Mouse (Mus musculus): Measurements from ENCODE around the gene Batf3.

Gene Batf3

DNA sequence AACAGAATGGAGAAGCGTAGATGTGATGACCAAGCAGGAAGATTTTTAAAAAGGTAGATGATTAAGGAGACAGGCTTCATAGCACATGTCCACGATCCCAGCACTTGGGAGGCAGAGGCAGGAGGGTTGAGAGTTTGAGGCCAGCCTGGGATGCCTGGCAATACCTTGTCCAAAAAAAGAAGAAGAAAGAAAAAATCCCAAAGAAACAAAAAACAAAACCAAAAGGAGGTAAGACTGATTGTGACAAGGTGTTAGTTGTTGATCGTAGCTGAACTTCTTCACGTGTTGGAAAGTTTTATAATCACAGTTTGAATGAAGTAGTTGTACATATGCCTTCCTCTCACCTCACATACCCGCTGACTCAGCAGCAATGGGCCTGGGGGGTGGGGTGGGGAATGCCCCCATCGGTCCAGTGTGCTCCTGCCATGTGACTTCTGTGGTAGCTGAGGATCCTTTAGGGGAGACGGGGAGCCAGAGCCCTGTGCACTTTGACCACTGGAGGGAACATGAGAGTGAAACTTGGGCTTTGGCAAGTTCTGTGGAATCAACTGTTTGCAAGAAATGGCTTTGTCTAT, 11.3 kb upstream of the Batf3 start:
- DNase-seq (ENCODE audit: low read depth, low spot score), result no peak

DNA sequence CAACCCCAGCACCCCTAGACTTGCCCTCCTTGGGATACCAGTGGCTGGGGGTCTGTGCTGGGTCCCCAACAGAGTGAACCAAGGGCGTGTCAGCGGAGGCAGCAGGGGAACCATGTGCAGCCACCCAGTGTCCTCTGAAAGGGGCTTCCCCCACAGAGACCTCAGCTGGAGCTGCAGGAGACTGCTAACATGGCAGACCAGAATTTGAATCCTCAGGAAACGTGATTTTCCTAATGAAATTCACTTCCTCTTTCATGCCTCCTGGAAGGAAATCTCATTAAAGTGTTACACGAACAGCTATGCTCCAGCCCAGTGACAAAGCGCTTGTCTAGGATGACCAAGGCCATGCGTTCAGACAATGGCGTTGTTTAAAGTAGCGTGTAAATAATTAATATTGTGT, 10.7 kb upstream of the Batf3 start:
- no peak for DNase-seq (ENCODE audit: low read depth, low spot score)

DNA sequence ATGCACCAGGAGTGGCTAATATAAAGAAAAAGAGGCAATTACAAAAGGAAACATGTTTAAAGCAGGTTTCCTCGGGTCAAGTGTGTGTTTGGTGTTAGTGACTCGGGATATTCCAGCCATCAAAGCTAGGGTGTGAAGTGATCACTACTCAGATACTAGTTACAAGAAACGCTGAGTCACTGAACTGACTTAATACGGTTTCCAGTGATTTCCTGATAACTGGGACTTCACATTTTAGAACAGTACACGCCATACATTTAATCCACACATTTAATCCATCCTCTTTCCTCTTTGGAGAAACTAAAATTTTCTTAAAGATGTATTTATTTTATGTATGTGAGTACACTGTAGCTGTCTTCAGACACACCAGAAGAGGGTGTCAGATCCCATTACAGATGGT, 9.7 kb upstream of the Batf3 start:
- no peak for DNase-seq (ENCODE audit: low read depth, low spot score)

DNA sequence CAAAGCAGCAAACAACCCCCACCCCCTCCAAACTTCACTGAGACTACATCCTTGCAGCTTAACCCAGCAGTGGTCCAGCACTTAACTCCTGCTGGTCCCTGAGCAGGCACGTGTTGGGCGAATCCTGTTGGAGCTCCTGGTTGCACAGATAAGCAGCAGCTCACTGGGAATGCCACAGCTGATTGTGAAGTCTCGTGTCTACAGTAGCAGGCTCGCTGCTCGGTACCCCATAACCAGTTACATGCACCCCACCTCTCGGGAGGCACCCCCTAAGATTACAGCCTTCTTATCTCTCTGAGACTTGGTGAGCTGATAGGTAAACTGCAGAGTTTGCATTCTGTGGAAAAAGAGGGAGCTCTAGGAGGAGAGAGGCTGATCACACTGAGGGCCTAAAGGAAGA, 8.3 kb upstream of the Batf3 start:
- no peak for DNase-seq (ENCODE audit: low read depth, low spot score)

DNA sequence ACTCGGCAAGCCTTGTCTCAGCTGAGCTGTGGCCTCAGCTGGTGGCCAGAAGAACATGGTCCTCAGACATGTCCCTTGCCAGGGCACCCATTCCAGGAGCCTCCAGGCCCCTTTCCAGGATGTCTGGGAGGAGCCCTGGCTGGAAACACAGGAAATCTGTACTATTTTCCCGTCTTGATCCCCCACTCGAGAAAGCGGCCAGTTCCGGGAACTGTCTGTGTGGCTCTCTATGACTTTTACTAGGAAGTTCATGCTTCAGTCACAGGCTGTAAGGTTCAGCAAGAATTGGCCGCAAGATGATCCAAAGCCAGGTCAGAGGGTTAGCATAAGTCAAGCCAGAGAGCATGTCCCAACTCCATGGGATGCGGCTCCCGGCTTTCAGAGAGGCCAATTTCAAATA, 5.6 kb upstream of the Batf3 start:
- no peak for DNase-seq (ENCODE audit: low read depth, low spot score)

DNA sequence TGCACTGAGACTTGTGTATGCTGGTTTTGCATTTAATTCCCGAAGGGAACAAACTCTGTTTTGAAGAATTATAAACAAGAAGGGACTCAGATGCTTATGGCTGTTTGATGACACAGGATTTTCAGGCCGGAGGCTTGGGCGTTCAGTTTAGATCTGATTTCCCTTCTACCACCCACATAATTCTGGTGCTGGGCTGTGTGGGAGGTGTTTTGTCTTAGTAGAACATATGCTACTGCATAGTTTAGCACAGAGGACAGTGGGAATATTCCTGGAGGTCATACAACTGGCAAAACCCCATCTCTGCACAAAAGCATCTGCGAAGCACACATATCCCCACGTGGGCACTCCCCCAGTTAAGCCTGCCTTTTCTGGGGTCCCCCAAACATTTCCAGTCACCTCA, 4.1 kb upstream of the Batf3 start:
- DNase-seq (ENCODE audit: low read depth, low spot score), result no peak

DNA sequence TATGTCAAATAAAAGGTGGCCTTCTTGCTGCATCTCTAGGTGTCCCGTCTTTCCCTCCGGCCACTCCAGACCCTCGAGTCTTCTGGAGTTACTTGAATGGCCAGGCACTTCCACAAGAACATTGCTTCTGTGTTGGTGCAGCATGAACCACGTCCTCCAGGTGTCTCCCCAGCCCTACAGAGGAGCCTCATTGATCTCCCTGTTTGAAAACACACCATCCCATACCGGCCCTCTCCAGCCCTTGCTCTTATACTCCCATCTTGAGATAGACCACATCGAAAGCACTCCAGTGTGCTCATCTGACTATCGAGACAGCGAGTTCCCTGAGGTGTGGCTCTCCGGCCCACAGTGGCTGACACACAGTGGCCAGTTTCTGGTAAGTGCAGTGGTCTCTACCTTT, 2.6 kb upstream of the Batf3 start:
- no peak for DNase-seq (ENCODE audit: low read depth, low spot score)

DNA sequence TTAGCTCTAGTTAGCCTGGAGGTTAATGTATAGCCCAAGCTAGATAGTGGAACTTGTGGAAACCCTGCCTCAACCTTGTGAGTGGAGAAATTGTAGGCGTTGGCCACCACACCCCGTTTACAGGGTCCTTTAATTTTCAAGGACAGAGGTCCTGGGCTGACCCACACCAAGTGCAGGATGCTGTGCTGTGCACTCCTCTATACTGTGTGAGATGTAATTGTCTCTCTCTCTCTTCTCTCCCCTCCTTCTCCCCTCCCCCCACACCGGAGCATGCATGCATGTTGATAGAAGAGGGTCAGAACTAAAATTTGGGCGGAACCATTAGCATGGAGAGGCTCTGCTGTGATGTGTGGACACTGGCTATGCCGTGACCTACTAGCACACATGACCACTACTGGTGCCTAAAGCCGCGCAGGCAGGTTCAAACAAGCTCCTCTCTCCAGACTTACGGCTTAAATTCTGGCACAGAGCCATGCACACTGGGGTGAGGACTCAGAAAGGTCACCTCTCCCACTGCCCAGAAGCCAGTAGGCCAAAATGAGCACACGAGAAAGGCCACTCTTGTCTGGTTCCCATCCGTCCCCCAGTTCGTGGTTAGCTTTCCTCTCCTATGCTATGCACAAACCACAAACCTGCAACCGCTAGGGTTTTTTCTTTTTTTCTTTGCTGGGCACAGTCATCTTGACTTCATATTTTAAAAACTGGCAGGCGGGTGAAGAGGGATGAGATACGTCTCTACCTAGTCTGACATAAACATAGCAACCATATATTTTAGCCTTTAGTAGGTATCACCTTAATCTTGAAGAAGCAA, 571 bp upstream of the Batf3 start:
- no peak for DNase-seq (ENCODE audit: low read depth, low spot score)

DNA sequence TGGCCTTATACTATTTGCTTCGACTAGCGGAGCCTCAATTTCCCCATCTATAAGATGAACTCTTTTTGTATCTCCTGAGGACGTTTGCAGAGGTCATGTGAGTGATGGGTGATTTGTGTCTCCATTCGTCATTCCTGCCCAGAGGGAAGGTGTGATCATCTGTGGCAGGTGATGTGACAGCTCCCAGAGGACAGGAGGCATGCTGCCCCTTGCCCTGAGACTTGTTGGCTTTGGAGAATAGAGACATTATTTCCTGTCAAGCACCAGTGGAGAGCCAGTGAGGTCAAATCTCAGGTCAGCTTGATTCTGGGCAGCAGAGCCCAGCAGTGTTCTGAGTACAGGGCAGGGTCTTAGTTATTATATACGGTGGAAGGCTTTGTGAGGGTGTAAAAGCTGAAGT, 1.5 kb downstream of the Batf3 start:
- DNase-seq (ENCODE audit: low read depth, low spot score), result no peak

DNA sequence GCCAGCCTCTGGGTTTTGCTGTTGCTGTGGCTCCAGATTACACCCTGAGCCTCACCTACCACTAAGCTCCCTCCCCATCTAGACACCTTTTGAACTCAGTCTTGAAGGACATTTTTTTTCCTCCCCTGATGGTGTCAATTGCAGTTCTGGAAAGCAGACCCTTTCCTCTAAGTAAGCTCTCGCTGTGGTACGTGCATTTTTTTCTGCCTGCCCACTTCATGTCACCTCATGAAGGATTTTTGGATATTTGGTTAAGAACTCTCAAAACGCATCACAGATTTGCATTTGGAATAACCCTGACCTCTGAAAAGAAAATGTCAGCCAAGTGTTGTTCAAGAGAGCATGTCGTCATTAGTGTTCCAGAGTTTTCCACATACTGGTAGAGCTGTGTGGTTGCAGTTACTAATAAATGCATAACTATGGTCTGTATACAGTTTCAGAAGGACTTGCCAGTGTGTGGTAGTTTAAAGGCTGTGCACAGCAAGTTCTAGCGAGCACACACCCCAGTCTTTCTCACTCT, 2.2 kb downstream of the Batf3 start:
- no peak for DNase-seq (ENCODE audit: low read depth, low spot score)

DNA sequence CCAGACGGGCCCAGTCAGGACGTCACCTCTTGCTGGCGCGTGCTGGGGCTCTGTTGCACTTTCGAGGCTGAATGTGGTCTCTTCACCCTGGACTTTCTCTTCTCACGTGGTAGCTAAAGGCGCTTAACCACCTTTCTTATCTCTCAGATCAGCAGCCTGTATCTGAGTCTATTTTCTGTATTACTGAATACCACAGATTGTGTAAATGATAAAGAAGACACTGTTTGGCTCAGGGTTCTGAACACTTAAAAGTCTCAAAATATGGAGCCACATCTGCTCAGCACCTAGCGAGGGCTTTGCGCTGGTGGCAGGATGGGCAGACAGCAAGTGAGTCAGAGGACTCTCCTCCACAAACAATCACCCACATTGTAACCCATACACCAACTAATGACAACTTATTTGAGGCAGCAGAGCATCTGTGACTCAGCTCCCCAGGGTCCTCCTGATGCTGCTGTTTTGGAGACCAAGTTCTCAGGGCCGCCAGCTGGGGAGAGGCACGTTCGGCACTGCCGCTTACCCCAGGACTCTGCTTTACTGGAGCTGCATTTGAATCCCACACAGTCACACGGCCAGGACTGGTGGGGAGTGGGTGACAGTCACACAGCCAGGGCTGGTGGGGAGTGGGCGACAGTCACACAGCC, 5.2 kb downstream of the Batf3 start:
- no peak for DNase-seq (ENCODE audit: low read depth, low spot score)

DNA sequence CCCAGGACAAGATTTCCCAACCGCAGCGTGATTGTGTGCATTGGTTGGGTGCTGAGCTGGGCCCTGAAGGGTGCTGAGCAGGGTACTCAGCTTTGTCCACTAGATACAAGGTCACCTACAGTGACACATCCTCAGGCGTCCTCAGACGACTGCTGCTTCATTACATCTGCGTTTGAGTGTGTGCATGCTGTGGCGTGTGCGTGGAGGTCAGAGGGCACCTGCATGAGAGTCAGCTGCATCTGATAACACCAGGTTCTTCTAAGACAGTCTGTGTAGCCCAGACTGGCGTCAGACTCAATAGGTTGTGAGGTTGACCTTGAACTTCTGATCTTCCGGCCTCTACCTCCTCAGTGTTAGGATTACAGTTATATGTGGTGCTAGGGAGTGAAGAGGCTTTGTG, 7.6 kb downstream of the Batf3 start:
- no peak for DNase-seq (ENCODE audit: low read depth, low spot score)

DNA sequence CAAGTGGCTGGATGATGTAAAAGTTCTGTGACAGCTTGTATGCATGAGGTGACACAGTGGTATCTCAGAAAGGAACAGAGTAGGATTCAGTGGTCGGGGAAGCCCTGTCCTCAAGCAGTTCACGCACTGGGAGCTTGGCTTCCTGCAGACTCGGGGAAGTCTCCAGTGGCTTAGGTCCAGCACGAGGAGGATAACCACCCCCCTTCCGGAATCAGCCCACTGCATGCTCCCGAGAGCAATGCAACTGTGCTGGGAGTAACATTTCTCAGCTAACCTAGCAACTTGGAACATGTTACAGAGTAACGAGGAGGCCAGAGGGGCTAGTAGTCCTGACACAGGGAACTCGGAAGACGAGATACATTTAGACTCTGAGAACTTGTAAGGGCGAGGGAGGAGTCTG, 9.7 kb downstream of the Batf3 start:
- DNase-seq (ENCODE audit: low read depth, low spot score), result no peak

DNA sequence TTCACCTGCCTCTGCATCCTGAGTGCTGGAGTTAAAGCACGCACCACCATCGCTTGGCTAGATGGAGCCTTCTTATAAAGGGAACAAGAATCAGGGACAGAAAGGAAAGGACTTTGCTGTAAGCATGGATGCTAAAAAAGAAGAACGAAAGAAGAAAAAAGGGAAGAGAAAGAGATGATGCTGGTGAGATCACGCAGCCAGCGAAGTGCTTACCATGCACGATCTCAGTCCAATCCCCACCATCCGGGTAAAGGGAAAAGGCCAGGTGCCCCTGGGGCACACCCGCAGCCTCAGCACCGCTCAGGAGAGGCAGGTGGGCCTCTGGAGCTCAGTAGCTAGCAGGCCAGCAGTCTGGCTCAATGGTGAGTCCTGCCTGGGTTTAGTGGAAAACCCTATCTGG, 12.3 kb downstream of the Batf3 start:
- DNase-seq (ENCODE audit: low read depth, low spot score), result no peak

DNA sequence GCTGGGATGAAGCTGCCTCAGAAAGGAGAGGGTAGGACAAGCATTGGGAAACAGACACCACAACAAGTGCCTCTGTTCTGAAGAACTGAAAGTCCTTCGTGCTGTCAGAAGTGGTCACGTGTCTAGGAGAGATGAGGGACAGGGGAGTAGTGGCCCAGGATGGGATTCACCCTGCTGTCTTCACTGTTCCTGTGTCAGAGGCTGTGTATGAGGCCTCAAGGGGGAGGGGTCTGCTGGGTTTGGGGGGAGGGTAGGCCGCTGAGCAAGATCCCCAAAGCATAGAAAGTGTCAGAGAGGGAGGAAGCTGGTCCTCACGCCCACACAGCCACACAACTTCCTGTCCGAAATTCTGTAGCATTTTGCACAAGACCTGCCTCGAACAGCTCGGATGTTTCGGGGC, 13.5 kb downstream of the Batf3 start:
- no peak for DNase-seq (ENCODE audit: low read depth, low spot score)

DNA sequence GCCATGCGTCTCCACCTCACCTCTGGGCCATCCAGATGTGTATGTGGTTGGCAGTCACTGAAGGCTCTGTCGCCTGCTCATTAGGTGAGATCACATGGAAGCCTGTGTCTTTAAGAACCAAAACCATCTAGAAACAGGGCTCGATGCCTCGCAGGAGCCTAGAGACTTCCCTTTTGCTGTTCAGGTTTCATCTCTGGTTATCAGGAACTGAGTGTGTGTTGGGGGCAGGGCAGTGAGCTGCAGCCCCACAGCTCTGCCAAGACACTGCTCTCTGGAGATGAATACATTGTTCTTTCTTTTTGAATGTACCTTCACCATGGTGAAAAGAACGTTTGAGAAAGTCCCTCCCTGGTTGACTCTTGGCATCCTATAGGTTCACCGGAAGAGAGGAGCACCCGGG, 17.2 kb downstream of the Batf3 start:
- DNase-seq (ENCODE audit: low read depth, low spot score), result no peak

DNA sequence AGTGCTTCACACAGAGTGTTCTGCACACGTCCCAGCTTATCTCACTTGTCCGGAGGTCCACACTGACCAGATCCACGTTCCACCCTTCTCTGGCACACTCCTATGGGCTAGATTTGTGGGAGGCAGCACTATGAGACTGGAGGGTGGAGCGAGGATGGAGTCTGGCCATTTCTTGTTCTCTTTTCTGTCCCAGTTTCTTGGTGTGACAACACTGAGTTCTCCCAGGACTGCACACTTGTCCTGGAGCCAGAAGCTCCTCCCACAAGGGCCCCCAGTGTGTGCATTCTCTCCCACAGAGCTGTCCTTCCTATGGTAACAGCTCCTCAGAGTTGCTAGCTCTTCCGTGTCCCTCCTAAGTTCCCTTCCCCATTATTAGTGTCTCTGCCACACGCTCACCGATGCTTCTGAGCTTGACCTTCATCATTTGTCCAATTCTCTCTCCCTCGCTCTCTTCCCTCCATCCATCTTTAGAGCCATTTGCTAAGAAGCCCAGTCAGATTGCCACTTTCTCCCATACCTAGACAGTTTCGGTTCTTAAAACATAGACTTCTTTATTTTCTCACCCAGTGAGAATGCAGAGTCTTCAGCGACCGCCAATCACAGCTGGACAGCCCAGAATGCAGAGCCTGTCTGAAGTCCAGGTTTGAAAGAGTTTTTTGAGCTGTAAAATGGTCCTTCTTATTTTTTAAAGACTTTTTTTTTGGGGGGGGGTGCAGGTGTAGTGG, 18.0 kb downstream of the Batf3 start:
- DNase-seq (ENCODE audit: low read depth, low spot score), result no peak

DNA sequence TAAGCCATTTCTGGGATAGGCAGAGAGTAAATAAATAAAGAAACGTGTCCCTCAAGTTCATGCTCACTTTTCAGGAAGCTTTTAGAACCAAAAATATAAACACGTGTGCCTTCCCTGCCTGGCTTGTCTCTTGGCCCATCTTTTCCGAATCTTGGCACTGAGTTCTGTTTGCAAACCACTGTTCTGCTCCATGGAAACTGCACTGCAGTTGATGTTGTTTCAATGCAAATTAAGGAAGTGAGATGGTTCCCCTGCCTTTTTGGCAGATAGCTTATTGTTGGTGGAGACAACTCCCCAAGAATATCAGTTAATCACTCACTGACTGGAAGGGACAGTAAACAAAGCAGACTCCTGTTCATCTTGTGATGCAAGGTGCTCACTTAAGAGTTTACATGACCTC, 25.1 kb downstream of the Batf3 start:
- DNase-seq (ENCODE audit: low read depth, low spot score), result no peak

DNA sequence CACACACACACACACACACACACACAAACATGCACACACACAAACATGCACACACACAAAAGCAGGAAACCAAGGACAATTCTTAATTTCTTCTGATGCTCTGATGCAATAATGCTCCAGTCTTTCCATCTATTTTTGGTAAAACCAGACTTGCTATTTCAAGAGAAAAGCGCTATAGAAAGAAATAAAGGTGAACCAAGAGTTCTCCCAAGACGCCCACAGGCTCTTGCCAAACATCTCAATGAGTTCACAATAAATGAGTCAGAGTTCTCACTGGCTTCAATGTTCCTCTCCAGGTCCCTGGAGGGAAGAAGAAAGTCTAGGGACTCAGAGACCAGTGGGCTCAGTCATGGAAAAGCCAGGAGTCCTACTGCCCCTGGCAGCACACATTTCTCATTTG, 26.0 kb downstream of the Batf3 start:
- DNase-seq (ENCODE audit: low read depth, low spot score), result no peak

DNA sequence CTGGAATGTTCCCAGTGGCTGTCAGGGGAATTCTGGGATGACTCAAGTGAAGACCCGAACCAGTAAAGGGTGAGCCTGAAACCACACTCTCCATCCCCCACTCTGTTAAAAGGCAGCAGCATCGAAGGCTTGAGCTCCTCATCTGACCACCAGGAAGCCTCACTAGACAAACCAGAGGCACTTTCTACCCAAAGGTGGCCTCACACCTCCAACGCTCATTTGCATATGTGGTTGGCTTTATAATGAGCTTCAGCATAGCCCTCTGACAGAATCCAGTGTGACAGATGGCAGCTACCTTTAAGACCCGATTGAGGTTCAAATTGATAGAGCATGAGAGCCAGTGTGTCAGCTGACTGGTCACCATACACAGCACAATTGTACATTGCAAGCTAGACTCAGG, 26.6 kb downstream of the Batf3 start:
- DNase-seq (ENCODE audit: low read depth, low spot score), result no peak

DNA sequence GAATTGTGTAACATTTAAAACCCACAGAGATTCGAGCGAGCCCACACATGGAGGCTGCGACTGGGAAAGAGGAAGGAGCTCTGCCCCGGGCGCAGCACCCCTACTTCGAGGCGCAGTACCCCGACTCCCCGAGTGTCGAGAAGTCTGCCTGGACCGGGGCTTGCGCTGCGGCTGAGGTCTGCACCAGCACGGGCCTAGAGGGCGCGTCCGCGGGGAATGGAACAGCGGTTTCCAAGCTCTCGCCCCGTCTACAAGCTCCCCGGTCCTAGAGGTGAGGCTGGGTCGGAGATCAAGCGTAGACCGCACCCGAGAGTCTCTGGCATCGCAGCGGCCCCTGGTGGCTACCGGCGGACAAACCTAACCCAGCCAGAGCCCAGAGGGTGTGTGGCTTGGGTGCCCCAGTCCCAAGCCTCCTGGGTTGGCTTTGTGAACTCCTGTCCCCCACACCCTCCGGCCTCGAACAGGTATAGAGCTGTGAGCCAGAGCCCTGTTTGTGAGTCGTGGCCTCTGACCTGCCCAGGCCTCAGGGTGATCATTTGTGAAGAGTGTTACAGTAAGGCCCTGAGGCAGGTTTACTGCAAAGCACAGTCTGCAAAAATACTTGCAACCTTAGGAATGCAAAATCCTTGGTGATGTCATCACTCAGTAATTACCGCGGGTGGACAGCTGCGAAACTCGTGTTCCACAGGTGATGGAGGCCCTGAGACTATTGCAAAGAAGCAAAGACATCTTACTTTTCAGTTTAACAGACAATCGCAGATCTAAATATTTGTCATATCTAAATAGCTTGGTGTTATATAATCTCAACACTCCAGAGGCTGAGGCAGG, 28.4 kb downstream of the Batf3 start:
- DNase-seq (ENCODE audit: low read depth, low spot score), result peak; percentile 43

Measured in retina, postnatal 7 days (tissue).